Mouse (Mus musculus) embryonic facial prominence, embryonic 10.5 days (tissue): ENCODE measurements around the gene Gm14226. TPM values are rescaled to one million over a fixed set of nuclear protein-coding genes. Genes with fewer than 3 reads are reported as not detected.

Experiments used
- polyA plus RNA-seq: library from polyadenylated mRNA; unstranded; fragments of >200 nt; fragmentation: Nextera tagmentation; extraction: Ambion mirVana; gene quantifications from 2 replicates; pipeline ENCODE4 v1.2.1, GENCODE M21; 2016

The Gm14226 gene
- polyA plus RNA-seq, 1 experiment from 2014 or later, result 1.3 TPM

Other genes with a start within 250 kb of the Gm14226 start
- gene Gm14214, start 248.2 kb upstream of the Gm14226 start, polyA plus RNA-seq, result not detected in 2 replicates
- 52.8 and 53.1 TPM in 2 replicates for gene Raly, start 227.2 kb upstream of the Gm14226 start, polyA plus RNA-seq
- gene a, start 226.9 kb upstream of the Gm14226 start, polyA plus RNA-seq, result 1.5 and 2.3 TPM in 2 replicates
- 124 and 138 TPM in 2 replicates for gene Eif2s2, start 125.3 kb upstream of the Gm14226 start, polyA plus RNA-seq
- gene Ahcy, start 56.2 kb downstream of the Gm14226 start, polyA plus RNA-seq, result 105 and 109 TPM in 2 replicates
- gene Itch, start 115.2 kb downstream of the Gm14226 start, polyA plus RNA-seq, result 58.2 TPM in 2 replicates
- gene Dynlrb1, start 218.3 kb downstream of the Gm14226 start, polyA plus RNA-seq, result 416 and 443 TPM in 2 replicates